Mouse (Mus musculus): Measurements from ENCODE around the gene Gm10065. TPM values are rescaled to one million over a fixed set of nuclear protein-coding genes. Genes with fewer than 3 reads are reported as not detected.
"Not testable (repeated sequence)": the region's sequence is repeated elsewhere in the genome, so short reads cannot be mapped to it uniquely, and the experiment has no call there.

Gene Gm10065
- not detected in 2 replicates for polyA plus RNA-seq (2015; fragmentation: Nextera tagmentation; extraction: Ambion mirVana)

- H3K27ac ChIP-seq (ENCODE audit: low read length) = peak within 1 kb of the TSS; percentile 80
- 2% methylated on average over 30 of the region's 31 CpGs for WGBS
- peak; percentile 92 for ATAC-seq (ENCODE audit: low FRiP score, low TSS enrichment)
- not testable (repeated sequence) for H3K36me3 ChIP-seq (ENCODE audit: insufficient read depth, low read length); H3K9me3 ChIP-seq (ENCODE audit: low read length); H3K4me1 ChIP-seq (ENCODE audit: insufficient read depth, low read length); H3K27me3 ChIP-seq (ENCODE audit: insufficient read depth, low read length)
- H3K4me2 ChIP-seq (replicated peaks; ENCODE audit: low read depth, low read length) = peak within 1 kb of the TSS; percentile 68
- peak within 1 kb of the TSS; percentile 77 for H3K4me3 ChIP-seq (ENCODE audit: low read length)
- H3K9ac ChIP-seq (replicated peaks; ENCODE audit: low read length) = peak within 1 kb of the TSS; percentile 73
Measured at GRCm38 (mm10) chr13:21478759-21479670, at the start of gene Gm10065, which contains the start of gene Zkscan4. Gene Gm10065 (minus strand): TSS chr13:21479441. Gene Zkscan4 (plus strand): TSS chr13:21478907.

- H3K4me3 ChIP-seq (ENCODE audit: low read length) = peak overlapping the region; percentile 63
- peak overlapping the region; percentile 69 for H3K4me2 ChIP-seq (replicated peaks; ENCODE audit: low read depth, low read length)
- no peaks in the 10 kb centered on the region for H3K36me3 ChIP-seq (ENCODE audit: insufficient read depth, low read length)
- no peaks in the 10 kb centered on the region for H3K9me3 ChIP-seq (ENCODE audit: low read length)
- under 1% methylated on average over 21 of the region's 21 CpGs for WGBS
- no peaks in the 10 kb centered on the region for H3K27me3 ChIP-seq (ENCODE audit: insufficient read depth, low read length)
- H3K27ac ChIP-seq (ENCODE audit: low read length) = peak overlapping the region; percentile 80
- H3K4me1 ChIP-seq (ENCODE audit: insufficient read depth, low read length) = no peaks in the 10 kb centered on the region
- ATAC-seq (ENCODE audit: low FRiP score, low TSS enrichment) = peak; percentile 100
- H3K9ac ChIP-seq (replicated peaks; ENCODE audit: low read length) = peak overlapping the region; percentile 74
Measured at GRCm38 (mm10) chr13:21506221-21506649, 27.0 kb upstream of the Gm10065 start.

- 95% methylated on average over 5 of the region's 5 CpGs for WGBS
- no peak overlapping the region for H3K27ac ChIP-seq (ENCODE audit: low read length)
- no peaks in the 10 kb centered on the region for H3K9me3 ChIP-seq (ENCODE audit: low read length)
- H3K4me1 ChIP-seq (ENCODE audit: insufficient read depth, low read length) = no peaks in the 10 kb centered on the region
- H3K4me2 ChIP-seq (replicated peaks; ENCODE audit: low read depth, low read length) = no peak overlapping the region
- H3K4me3 ChIP-seq (ENCODE audit: low read length) = no peak overlapping the region
- H3K36me3 ChIP-seq (ENCODE audit: insufficient read depth, low read length) = no peaks in the 10 kb centered on the region
- ATAC-seq (ENCODE audit: low FRiP score, low TSS enrichment) = no peak
- no peaks in the 10 kb centered on the region for H3K27me3 ChIP-seq (ENCODE audit: insufficient read depth, low read length)
- H3K9ac ChIP-seq (replicated peaks; ENCODE audit: low read length) = no peak overlapping the region
Measured at GRCm38 (mm10) chr13:21502296-21502695, 23.1 kb upstream of the Gm10065 start.

GRCm38 (mm10) chr13:21501182-21501581 is 21.9 kb upstream of the Gm10065 start, which contains the start of gene Gm11273:
Gene Gm11273 (minus strand): TSS chr13:21501418.
- not testable (repeated sequence) for H3K36me3 ChIP-seq (ENCODE audit: insufficient read depth, low read length); H3K9ac ChIP-seq (replicated peaks; ENCODE audit: low read length); H3K4me1 ChIP-seq (ENCODE audit: insufficient read depth, low read length); ATAC-seq (ENCODE audit: low FRiP score, low TSS enrichment); H3K27me3 ChIP-seq (ENCODE audit: insufficient read depth, low read length); H3K9me3 ChIP-seq (ENCODE audit: low read length); H3K4me2 ChIP-seq (replicated peaks; ENCODE audit: low read depth, low read length); H3K27ac ChIP-seq (ENCODE audit: low read length); H3K4me3 ChIP-seq (ENCODE audit: low read length)
- 95% methylated on average over 16 of the region's 17 CpGs for WGBS

DNA sequence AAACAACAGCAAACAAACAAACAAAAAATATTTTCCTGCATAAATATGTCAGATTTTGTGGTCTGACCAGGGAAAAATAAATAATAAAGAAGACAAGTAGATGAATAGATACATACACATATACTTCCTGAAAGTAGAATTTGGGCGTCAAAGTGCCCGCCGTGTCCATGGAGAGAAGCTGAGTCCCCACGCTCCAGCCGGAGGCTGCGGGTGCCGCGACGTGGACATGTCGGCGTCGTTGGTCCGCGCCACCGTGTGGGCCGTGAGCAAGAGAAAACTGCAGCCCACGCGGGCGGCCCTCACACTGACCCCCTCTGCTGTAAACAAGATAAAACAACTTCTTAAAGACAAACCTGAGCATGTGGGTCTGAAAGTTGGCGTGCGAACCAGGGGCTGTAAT is 15.8 kb upstream of the Gm10065 start, which contains the start of gene AK157302:
AK157302 (plus strand) TSS at position 144 of the 400 bp plus-strand sequence.
- H3K9ac ChIP-seq (replicated peaks; ENCODE audit: low read length) = no peak within 1 kb of the TSS
- H3K9me3 ChIP-seq (ENCODE audit: low read length) = no peaks in the 10 kb centered on the region
- no peak within 1 kb of the TSS for H3K4me2 ChIP-seq (replicated peaks; ENCODE audit: low read depth, low read length)
- ATAC-seq (ENCODE audit: low FRiP score, low TSS enrichment) = no peak
- no peaks in the 10 kb centered on the region for H3K36me3 ChIP-seq (ENCODE audit: insufficient read depth, low read length)
- H3K4me1 ChIP-seq (ENCODE audit: insufficient read depth, low read length) = no peaks in the 10 kb centered on the region
- H3K27me3 ChIP-seq (ENCODE audit: insufficient read depth, low read length) = no peaks in the 10 kb centered on the region
- H3K4me3 ChIP-seq (ENCODE audit: low read length) = no peak within 1 kb of the TSS
- WGBS = 92% methylated on average over 21 of the region's 21 CpGs
- no peak within 1 kb of the TSS for H3K27ac ChIP-seq (ENCODE audit: low read length)

DNA sequence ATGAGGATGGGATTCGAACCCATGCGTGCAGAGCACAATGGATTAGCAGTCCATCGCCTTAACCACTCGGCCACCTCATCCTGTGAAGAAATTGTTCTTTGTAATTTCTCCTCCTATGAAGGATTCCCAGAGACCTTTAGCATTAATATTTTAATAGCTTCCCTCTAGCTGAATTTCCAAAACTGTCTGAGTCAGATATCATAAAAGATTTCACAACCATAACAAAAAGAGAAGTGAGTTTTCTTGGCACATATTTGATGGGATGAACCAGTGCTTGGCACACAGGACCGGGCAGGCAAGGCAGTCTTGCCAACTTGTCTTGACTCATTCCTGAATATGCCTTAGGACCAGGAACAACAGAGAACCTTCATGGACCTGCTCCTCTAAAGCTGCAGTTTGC is 13.6 kb upstream of the Gm10065 start:
- no peaks in the 10 kb centered on the region for H3K4me1 ChIP-seq (ENCODE audit: insufficient read depth, low read length)
- H3K4me2 ChIP-seq (replicated peaks; ENCODE audit: low read depth, low read length) = no peak overlapping the region
- H3K4me3 ChIP-seq (ENCODE audit: low read length) = no peak overlapping the region
- no peak overlapping the region for H3K9ac ChIP-seq (replicated peaks; ENCODE audit: low read length)
- 92% methylated on average over 5 of the region's 5 CpGs for WGBS
- no peaks in the 10 kb centered on the region for H3K9me3 ChIP-seq (ENCODE audit: low read length)
- H3K27ac ChIP-seq (ENCODE audit: low read length) = no peak overlapping the region
- H3K36me3 ChIP-seq (ENCODE audit: insufficient read depth, low read length) = no peaks in the 10 kb centered on the region
- no peaks in the 10 kb centered on the region for H3K27me3 ChIP-seq (ENCODE audit: insufficient read depth, low read length)
- ATAC-seq (ENCODE audit: low FRiP score, low TSS enrichment) = no peak

DNA sequence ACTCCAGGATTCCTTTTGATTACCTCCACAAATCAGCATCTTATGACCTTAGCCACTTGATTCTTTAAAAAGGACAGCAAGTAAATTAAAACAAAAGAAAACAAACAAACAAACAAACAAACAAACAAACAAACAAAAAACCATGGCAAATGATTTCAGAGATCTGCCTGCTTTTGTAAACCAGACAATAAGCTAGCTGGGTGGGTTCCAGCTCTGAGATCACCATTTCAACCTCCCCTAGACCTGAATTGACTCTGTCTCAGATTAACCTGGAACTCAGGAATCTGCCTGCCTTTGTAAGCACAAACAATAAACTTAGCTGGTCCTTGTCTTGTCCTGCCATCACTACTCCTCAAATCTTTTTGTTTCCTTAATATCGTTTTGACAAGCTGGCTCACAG is 7.6 kb upstream of the Gm10065 start:
- Histone ChIP-seq H3K36me3 (ENCODE audit: insufficient read depth, low read length) (peaks cover 13% of the 10 kb centered on the region), H3K9ac (replicated peaks; ENCODE audit: low read length) (no peak overlapping the region), H3K27me3 (ENCODE audit: insufficient read depth, low read length) (no peaks in the 10 kb centered on the region), H3K4me2 (replicated peaks; ENCODE audit: low read depth, low read length) (no peak overlapping the region), H3K27ac (ENCODE audit: low read length) (no peak overlapping the region), H3K4me3 (ENCODE audit: low read length) (no peak overlapping the region), H3K4me1 (ENCODE audit: insufficient read depth, low read length) (no peaks in the 10 kb centered on the region), H3K9me3 (ENCODE audit: low read length) (peaks cover 4% of the 10 kb centered on the region; the same call in 1 of the 2 replicates)
- WGBS = 94% methylated on average over 1 of the region's 1 CpGs
- ATAC-seq (ENCODE audit: low FRiP score, low TSS enrichment) = no peak

GRCm38 (mm10) chr13:21472427-21472826 is 6.8 kb downstream of the Gm10065 start:
- no peak overlapping the region for H3K27ac ChIP-seq (ENCODE audit: low read length)
- H3K36me3 ChIP-seq (ENCODE audit: insufficient read depth, low read length) = no peaks in the 10 kb centered on the region
- 0 out of 2 replicates have a peak, but pooled peaks cover 2% of the 10 kb centered on the region for H3K4me1 ChIP-seq (ENCODE audit: insufficient read depth, low read length)
- no peak overlapping the region for H3K4me2 ChIP-seq (replicated peaks; ENCODE audit: low read depth, low read length)
- 41% methylated on average over 4 of the region's 4 CpGs for WGBS
- peaks cover 8% of the 10 kb centered on the region for H3K27me3 ChIP-seq (ENCODE audit: insufficient read depth, low read length)
- no peak overlapping the region for H3K9ac ChIP-seq (replicated peaks; ENCODE audit: low read length)
- ATAC-seq (ENCODE audit: low FRiP score, low TSS enrichment) = no peak
- H3K9me3 ChIP-seq (ENCODE audit: low read length) = no peaks in the 10 kb centered on the region
- no peak overlapping the region for H3K4me3 ChIP-seq (ENCODE audit: low read length)

- H3K4me3 ChIP-seq (ENCODE audit: low read length) = peak overlapping the region; percentile 72; the same call in 1 of the 2 replicates
- no peaks in the 10 kb centered on the region for H3K36me3 ChIP-seq (ENCODE audit: insufficient read depth, low read length)
- H3K9me3 ChIP-seq (ENCODE audit: low read length) = no peaks in the 10 kb centered on the region
- H3K27me3 ChIP-seq (ENCODE audit: insufficient read depth, low read length) = peaks cover 12% of the 10 kb centered on the region
- peak overlapping the region; percentile 97 for H3K4me2 ChIP-seq (replicated peaks; ENCODE audit: low read depth, low read length)
- 0 out of 2 replicates have a peak, but pooled peaks cover 2% of the 10 kb centered on the region for H3K4me1 ChIP-seq (ENCODE audit: insufficient read depth, low read length)
- no peak for ATAC-seq (ENCODE audit: low FRiP score, low TSS enrichment)
- WGBS = 38% methylated on average over 9 of the region's 9 CpGs
- no peak overlapping the region for H3K27ac ChIP-seq (ENCODE audit: low read length)
- H3K9ac ChIP-seq (replicated peaks; ENCODE audit: low read length) = no peak overlapping the region
Measured at GRCm38 (mm10) chr13:21469097-21469496, 10.1 kb downstream of the Gm10065 start.

All from kidney, embryonic 16.5 days (tissue).